Mouse (Mus musculus): ENCODE data around the gene Gm49711.
"Not testable (repeated sequence)": the region's sequence is repeated elsewhere in the genome, so short reads cannot be mapped to it uniquely, and the experiment has no call there.

The Gm49711 gene

GRCm38 (mm10) chr16:92062832-92063231 is 4.7 kb downstream of the Gm49711 start:
- DNase-seq (ENCODE audit: low spot score) = no peak

GRCm38 (mm10) chr16:92064801-92065200 is 6.7 kb downstream of the Gm49711 start:
- DNase-seq (ENCODE audit: low spot score) = no peak

GRCm38 (mm10) chr16:92070338-92070737 is 12.2 kb downstream of the Gm49711 start:
- DNase-seq (ENCODE audit: low spot score) = no peak

- no peak for DNase-seq (ENCODE audit: low spot score)
Observed at GRCm38 (mm10) chr16:92076797-92077196, 18.7 kb downstream of the Gm49711 start.

GRCm38 (mm10) chr16:92083771-92084453 is 25.8 kb downstream of the Gm49711 start:
- DNase-seq (ENCODE audit: low spot score) = no peak

GRCm38 (mm10) chr16:92089225-92089624 is 31.1 kb downstream of the Gm49711 start:
- DNase-seq (ENCODE audit: low spot score) = no peak

- no peak for DNase-seq (ENCODE audit: low spot score)
Observed at GRCm38 (mm10) chr16:92091876-92092275, 33.8 kb downstream of the Gm49711 start.

- no peak for DNase-seq (ENCODE audit: low spot score)
Observed at GRCm38 (mm10) chr16:92098351-92099051, 40.4 kb downstream of the Gm49711 start.

- no peak for DNase-seq (ENCODE audit: low spot score)
Observed at GRCm38 (mm10) chr16:92099598-92099997, 41.5 kb downstream of the Gm49711 start.

- DNase-seq (ENCODE audit: low spot score) = no peak
Observed at GRCm38 (mm10) chr16:92100111-92100510, 42.0 kb downstream of the Gm49711 start.

GRCm38 (mm10) chr16:92102115-92102514 is 44.0 kb downstream of the Gm49711 start:
- no peak for DNase-seq (ENCODE audit: low spot score)

- DNase-seq (ENCODE audit: low spot score) = not testable (repeated sequence)
Observed at GRCm38 (mm10) chr16:92102931-92103330, 44.8 kb downstream of the Gm49711 start.

- no peak for DNase-seq (ENCODE audit: low spot score)
Observed at GRCm38 (mm10) chr16:92103572-92104331, 45.6 kb downstream of the Gm49711 start.

- no peak for DNase-seq (ENCODE audit: low spot score)
Observed at GRCm38 (mm10) chr16:92104332-92104590, 46.1 kb downstream of the Gm49711 start.

- DNase-seq (ENCODE audit: low spot score) = no peak
Observed at GRCm38 (mm10) chr16:92104951-92105350, 46.8 kb downstream of the Gm49711 start.

GRCm38 (mm10) chr16:92105631-92106030 is 47.5 kb downstream of the Gm49711 start:
- no peak for DNase-seq (ENCODE audit: low spot score)

GRCm38 (mm10) chr16:92107346-92107745 is 49.2 kb downstream of the Gm49711 start:
- DNase-seq (ENCODE audit: low spot score) = no peak

GRCm38 (mm10) chr16:92114706-92115241 is 56.7 kb downstream of the Gm49711 start:
- no peak for DNase-seq (ENCODE audit: low spot score)

GRCm38 (mm10) chr16:92115611-92116421 is 57.7 kb downstream of the Gm49711 start:
- peak; percentile 7 for DNase-seq (ENCODE audit: low spot score)

- no peak for DNase-seq (ENCODE audit: low spot score)
Observed at GRCm38 (mm10) chr16:92117337-92118209, 59.5 kb downstream of the Gm49711 start.

- no peak for DNase-seq (ENCODE audit: low spot score)
Observed at GRCm38 (mm10) chr16:92119013-92119515, 60.9 kb downstream of the Gm49711 start.
